Mouse (Mus musculus): Measurements from ENCODE around the gene Clybl. TPM values are rescaled to one million over a fixed set of nuclear protein-coding genes. Genes with fewer than 3 reads are reported as not detected.

Clybl gene
- polyA plus RNA-seq, 1 experiment from 2014 or later: 34.3 TPM

DNA sequence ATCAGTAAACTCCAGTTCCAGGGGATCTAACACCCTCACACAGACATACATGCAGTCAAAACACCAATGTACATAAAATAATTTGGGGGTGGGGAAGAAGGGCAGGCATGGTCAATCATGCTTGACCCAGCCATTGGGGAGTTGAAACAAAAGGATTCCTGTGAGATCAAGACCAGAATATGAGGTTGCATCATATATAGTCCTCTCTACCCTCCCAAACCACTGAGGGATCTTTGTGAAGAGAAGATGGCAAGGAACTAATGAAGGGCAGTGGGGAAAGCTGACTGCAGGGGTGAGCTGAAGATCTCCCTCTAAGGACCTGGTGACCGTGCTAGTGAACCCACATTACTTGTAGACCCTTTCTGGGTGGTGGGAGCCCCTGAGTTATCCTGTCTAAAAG is 20.6 kb upstream of the Clybl start:
- Histone ChIP-seq H3K36me3 (ENCODE audit: control insufficient read depth, insufficient read depth, low read length) (no peaks in the 10 kb centered on the region), H3K27ac (ENCODE audit: low read depth, low read length) (no peak overlapping the region), H3K9ac (ENCODE audit: low read length) (no peak overlapping the region), H3K4me3 (ENCODE audit: low read depth, low read length) (no peak overlapping the region), H3K9me3 (ENCODE audit: control insufficient read depth, low read length) (no peaks in the 10 kb centered on the region), H3K27me3 (ENCODE audit: control insufficient read depth, insufficient read depth, low read length) (no peaks in the 10 kb centered on the region), H3K4me2 (ENCODE audit: low read depth, low read length, severe bottlenecking) (no peak overlapping the region), H3K4me1 (replicated peaks; ENCODE audit: control insufficient read depth, insufficient read depth, low read length) (no peaks in the 10 kb centered on the region)
- ATAC-seq (replicated peaks; ENCODE audit: low FRiP score): no peak
- WGBS: 100% methylated on average over 1 of the region's 1 CpGs
- DNase-seq (ENCODE audit: low spot score): no peak

DNA sequence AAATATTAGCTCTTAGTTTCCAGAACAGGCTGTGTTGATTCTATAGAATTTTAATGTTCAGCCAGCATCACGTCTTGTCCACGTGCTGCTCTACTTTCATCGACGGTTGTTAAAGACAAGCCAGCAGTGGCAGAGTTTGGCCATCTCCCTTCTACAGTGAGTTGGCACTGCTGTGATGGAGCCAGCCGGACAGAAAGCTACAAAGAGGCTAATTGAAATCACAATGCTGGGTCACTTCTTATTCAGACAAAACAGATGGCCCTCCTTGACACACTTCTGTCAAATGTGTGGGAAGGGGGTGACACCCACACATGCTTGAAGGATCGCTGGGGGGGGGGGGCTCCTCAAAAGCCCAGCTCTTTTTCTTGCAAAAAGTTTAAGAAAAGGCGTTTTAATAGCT is 12.6 kb upstream of the Clybl start:
- no peak for ATAC-seq (replicated peaks; ENCODE audit: low FRiP score)
- Histone ChIP-seq H3K27ac (ENCODE audit: low read depth, low read length) (no peak overlapping the region), H3K4me1 (replicated peaks; ENCODE audit: control insufficient read depth, insufficient read depth, low read length) (no peaks in the 10 kb centered on the region), H3K27me3 (ENCODE audit: control insufficient read depth, insufficient read depth, low read length) (no peaks in the 10 kb centered on the region; the same call in 1 of the 2 replicates), H3K9me3 (ENCODE audit: control insufficient read depth, low read length) (no peaks in the 10 kb centered on the region), H3K36me3 (ENCODE audit: control insufficient read depth, insufficient read depth, low read length) (no peaks in the 10 kb centered on the region), H3K4me3 (ENCODE audit: low read depth, low read length) (no peak overlapping the region), H3K9ac (ENCODE audit: low read length) (no peak overlapping the region), H3K4me2 (ENCODE audit: low read depth, low read length, severe bottlenecking) (no peak overlapping the region)
- 78% methylated on average over 7 of the region's 7 CpGs for WGBS
- no peak for DNase-seq (ENCODE audit: low spot score)

DNA sequence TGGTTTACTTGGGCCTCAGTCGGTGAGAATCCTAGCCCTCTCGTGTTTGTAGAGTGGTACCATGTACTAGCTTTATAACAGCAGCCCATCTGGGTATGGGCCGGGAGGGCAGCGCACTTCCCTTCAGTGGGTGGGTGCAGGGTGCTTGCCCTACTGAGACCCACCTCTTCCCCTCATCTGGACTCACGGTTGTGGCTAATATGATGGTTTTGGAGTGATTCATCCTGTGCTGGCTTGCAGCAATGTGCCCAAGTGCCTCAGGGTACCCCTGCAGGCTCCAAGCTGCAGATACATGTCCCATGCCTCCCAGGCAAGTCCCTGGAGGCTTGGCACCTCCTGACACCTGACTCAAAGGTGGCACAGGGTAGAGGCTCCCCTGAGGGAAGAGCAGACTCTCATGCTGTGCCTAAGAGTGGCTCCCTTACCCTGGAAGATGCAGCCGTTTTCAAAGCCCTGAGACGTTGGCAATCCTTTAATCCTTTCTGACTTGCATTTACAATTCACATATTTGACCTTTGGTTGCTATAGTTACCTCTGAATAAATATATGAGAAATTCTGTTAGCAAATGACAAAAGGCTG is 11.2 kb upstream of the Clybl start:
- Histone ChIP-seq H3K9me3 (ENCODE audit: control insufficient read depth, low read length) (no peaks in the 10 kb centered on the region), H3K4me3 (ENCODE audit: low read depth, low read length) (no peak overlapping the region), H3K27me3 (ENCODE audit: control insufficient read depth, insufficient read depth, low read length) (no peaks in the 10 kb centered on the region; the same call in 1 of the 2 replicates), H3K4me2 (ENCODE audit: low read depth, low read length, severe bottlenecking) (no peak overlapping the region), H3K36me3 (ENCODE audit: control insufficient read depth, insufficient read depth, low read length) (no peaks in the 10 kb centered on the region), H3K4me1 (replicated peaks; ENCODE audit: control insufficient read depth, insufficient read depth, low read length) (no peaks in the 10 kb centered on the region), H3K9ac (ENCODE audit: low read length) (no peak overlapping the region), H3K27ac (ENCODE audit: low read depth, low read length) (no peak overlapping the region)
- DNase-seq (ENCODE audit: low spot score): no peak
- 0 out of 2 replicates have a peak, but pooled peaks have one; percentile 44 for ATAC-seq (replicated peaks; ENCODE audit: low FRiP score)
- 72% methylated on average over 7 of the region's 7 CpGs for WGBS

DNA sequence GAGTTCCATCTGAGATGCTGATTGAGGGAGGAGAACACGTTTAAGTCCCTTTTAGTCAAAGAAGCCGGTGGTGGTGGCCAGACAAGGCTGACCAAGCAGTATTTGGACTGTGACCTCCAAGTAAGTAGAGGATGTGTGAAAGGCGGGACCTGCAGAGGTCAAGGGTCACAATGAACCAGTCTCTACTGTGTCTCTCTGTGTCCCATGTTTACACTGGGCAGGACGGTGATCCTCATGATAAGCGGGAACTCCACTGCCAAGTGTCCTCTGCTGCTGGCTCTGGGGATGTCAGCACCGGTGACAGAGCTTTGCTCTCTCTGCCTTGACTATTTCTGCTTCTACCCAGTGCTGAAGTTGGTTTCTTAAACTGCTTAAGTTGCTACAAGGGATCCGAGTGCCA is 10.5 kb upstream of the Clybl start:
- Histone ChIP-seq H3K4me1 (replicated peaks; ENCODE audit: control insufficient read depth, insufficient read depth, low read length) (no peaks in the 10 kb centered on the region), H3K4me3 (ENCODE audit: low read depth, low read length) (no peak overlapping the region), H3K36me3 (ENCODE audit: control insufficient read depth, insufficient read depth, low read length) (no peaks in the 10 kb centered on the region), H3K9me3 (ENCODE audit: control insufficient read depth, low read length) (no peaks in the 10 kb centered on the region), H3K27ac (ENCODE audit: low read depth, low read length) (no peak overlapping the region), H3K4me2 (ENCODE audit: low read depth, low read length, severe bottlenecking) (no peak overlapping the region), H3K27me3 (ENCODE audit: control insufficient read depth, insufficient read depth, low read length) (no peaks in the 10 kb centered on the region; the same call in 1 of the 2 replicates), H3K9ac (ENCODE audit: low read length) (no peak overlapping the region)
- WGBS: 89% methylated on average over 7 of the region's 7 CpGs
- DNase-seq (ENCODE audit: low spot score) (no peak), ATAC-seq (replicated peaks; ENCODE audit: low FRiP score) (no peak)

DNA sequence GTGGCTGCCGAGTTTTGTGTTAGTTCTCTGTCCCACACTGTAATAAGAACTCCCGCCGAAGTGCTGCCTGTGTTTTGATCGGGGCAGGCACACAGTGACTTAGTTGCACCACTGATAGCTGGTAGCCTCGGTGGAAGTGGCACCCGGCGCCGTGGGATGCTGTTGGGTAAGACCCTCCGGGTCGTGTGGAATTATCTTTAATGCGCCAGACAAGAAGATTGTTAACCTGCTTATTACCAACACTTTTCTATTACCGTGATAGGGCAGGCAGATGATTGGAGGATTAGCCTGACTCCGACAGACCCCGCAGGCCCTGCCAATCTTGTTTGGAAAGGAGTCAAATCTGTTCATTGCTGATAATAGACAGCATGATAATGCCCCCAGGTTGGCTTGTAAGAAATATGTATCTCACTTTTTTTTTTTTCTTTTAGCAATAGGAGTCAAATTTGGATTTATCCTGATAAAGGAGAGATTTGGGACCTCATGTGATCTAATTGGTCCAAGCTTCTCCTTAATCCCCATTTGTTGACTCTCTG is 5.2 kb upstream of the Clybl start:
- H3K9ac ChIP-seq (ENCODE audit: low read length): no peak overlapping the region
- H3K4me1 ChIP-seq (replicated peaks; ENCODE audit: control insufficient read depth, insufficient read depth, low read length): no peaks in the 10 kb centered on the region
- no peaks in the 10 kb centered on the region for H3K9me3 ChIP-seq (ENCODE audit: control insufficient read depth, low read length)
- H3K4me3 ChIP-seq (ENCODE audit: low read depth, low read length): no peak overlapping the region
- no peak overlapping the region for H3K27ac ChIP-seq (ENCODE audit: low read depth, low read length)
- DNase-seq (ENCODE audit: low spot score): no peak
- H3K27me3 ChIP-seq (ENCODE audit: control insufficient read depth, insufficient read depth, low read length): no peaks in the 10 kb centered on the region; the same call in 1 of the 2 replicates
- WGBS: 83% methylated on average over 14 of the region's 14 CpGs
- no peak for ATAC-seq (replicated peaks; ENCODE audit: low FRiP score)
- no peaks in the 10 kb centered on the region for H3K36me3 ChIP-seq (ENCODE audit: control insufficient read depth, insufficient read depth, low read length)
- no peak overlapping the region for H3K4me2 ChIP-seq (ENCODE audit: low read depth, low read length, severe bottlenecking)

DNA sequence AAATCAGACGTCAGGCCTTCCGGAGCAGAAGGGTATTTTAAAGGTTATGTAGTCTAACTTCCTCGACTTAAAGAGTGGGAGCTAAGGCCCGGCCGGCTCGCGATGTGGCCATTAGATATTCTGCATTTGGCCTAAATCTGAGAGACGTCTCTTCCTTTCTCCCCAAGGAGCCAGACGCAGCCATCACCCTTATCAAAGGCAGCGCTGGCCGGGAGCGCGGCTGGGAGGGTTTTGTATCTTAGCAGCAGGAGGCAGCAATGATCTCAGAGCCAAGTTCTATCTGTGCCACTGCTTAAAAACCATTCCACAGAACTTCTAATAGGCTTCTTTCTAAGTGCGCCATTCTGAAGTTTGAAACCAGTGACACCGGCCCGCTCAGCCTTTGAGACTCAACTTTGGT is 2.2 kb upstream of the Clybl start:
- Histone ChIP-seq H3K9ac (ENCODE audit: low read length) (no peak overlapping the region), H3K27ac (ENCODE audit: low read depth, low read length) (no peak overlapping the region), H3K9me3 (ENCODE audit: control insufficient read depth, low read length) (no peaks in the 10 kb centered on the region), H3K4me2 (ENCODE audit: low read depth, low read length, severe bottlenecking) (no peak overlapping the region), H3K27me3 (ENCODE audit: control insufficient read depth, insufficient read depth, low read length) (no peaks in the 10 kb centered on the region), H3K4me3 (ENCODE audit: low read depth, low read length) (no peak overlapping the region), H3K4me1 (replicated peaks; ENCODE audit: control insufficient read depth, insufficient read depth, low read length) (no peaks in the 10 kb centered on the region), H3K36me3 (ENCODE audit: control insufficient read depth, insufficient read depth, low read length) (no peaks in the 10 kb centered on the region)
- no peak for DNase-seq (ENCODE audit: low spot score)
- WGBS: 56% methylated on average over 16 of the region's 16 CpGs
- no peak for ATAC-seq (replicated peaks; ENCODE audit: low FRiP score)

DNA sequence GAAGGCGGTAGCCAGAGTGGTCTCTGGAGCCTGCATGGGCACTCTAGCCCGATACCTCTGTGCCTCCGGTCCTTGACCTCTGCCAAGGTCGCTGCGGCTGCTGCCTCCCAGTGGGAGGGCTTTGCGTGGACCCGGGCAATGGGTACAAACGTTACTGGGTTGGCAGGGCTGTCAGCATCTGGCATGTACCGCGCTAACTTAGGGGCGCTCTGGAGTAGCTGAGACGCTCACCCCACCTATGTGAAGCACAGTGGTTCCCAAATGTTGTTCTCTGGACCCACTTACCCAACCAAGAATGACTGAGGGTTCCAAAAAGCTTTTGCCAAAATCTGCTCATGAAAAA is 282 bp downstream of the Clybl start:
- DNase-seq (ENCODE audit: low spot score): no peak
- Histone ChIP-seq H3K27me3 (ENCODE audit: control insufficient read depth, insufficient read depth, low read length) (no peaks in the 10 kb centered on the region), H3K27ac (ENCODE audit: low read depth, low read length) (no peak overlapping the region), H3K9ac (ENCODE audit: low read length) (peak overlapping the region; percentile 57), H3K4me2 (ENCODE audit: low read depth, low read length, severe bottlenecking) (peak overlapping the region; percentile 47), H3K9me3 (ENCODE audit: control insufficient read depth, low read length) (no peaks in the 10 kb centered on the region), H3K4me3 (ENCODE audit: low read depth, low read length) (peak overlapping the region; percentile 60), H3K4me1 (replicated peaks; ENCODE audit: control insufficient read depth, insufficient read depth, low read length) (no peaks in the 10 kb centered on the region), H3K36me3 (ENCODE audit: control insufficient read depth, insufficient read depth, low read length) (no peaks in the 10 kb centered on the region)
- 1% methylated on average over 12 of the region's 12 CpGs for WGBS
- no peak for ATAC-seq (replicated peaks; ENCODE audit: low FRiP score)

DNA sequence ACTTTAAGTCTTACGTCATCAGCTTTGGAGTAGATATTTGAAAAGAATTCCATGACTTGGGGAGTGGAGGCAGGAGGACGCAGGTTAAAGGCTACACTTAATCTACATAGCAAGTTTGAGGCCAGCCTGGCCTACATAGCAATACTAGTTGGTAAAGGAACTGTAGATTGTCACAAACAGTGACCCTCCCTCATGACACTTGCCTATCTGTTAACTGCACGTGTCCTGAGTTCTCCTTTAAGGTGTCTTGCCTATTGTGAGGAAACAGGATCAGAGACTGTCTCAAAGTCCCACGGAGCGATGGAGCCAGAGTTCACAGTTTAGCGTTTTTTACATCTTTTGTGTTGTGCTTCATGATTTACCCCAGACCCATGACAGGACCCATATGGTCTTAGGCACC is 716 bp downstream of the Clybl start:
- ATAC-seq (replicated peaks; ENCODE audit: low FRiP score) (no peak), DNase-seq (ENCODE audit: low spot score) (no peak)
- no peak overlapping the region for H3K27ac ChIP-seq (ENCODE audit: low read depth, low read length)
- no peaks in the 10 kb centered on the region for H3K9me3 ChIP-seq (ENCODE audit: control insufficient read depth, low read length)
- peak overlapping the region; percentile 47; the same call in 1 of the 2 replicates for H3K4me2 ChIP-seq (ENCODE audit: low read depth, low read length, severe bottlenecking)
- no peak overlapping the region for H3K4me3 ChIP-seq (ENCODE audit: low read depth, low read length)
- no peaks in the 10 kb centered on the region for H3K36me3 ChIP-seq (ENCODE audit: control insufficient read depth, insufficient read depth, low read length)
- no peaks in the 10 kb centered on the region for H3K27me3 ChIP-seq (ENCODE audit: control insufficient read depth, insufficient read depth, low read length)
- 84% methylated on average over 6 of the region's 6 CpGs for WGBS
- H3K9ac ChIP-seq (ENCODE audit: low read length): no peak overlapping the region
- H3K4me1 ChIP-seq (replicated peaks; ENCODE audit: control insufficient read depth, insufficient read depth, low read length): no peaks in the 10 kb centered on the region

DNA sequence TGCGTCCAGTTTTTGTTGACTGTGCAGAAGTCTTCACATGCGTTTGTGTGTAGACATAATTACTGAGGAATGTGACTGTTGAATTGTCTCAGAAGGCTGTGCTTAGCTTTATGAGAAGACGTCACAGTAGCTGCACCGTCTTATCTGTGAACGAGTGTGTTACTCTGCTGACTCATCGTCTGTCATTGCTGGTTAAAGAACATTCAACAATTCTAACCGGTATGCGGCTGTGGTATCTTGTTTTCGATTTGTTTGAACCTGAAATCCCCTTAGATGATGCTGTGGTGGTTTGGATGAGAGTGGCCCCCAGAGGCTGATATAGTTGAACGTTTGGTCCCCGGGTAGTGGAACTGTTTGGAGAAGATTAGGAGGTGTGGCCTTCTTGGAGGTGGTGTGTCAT is 2.5 kb downstream of the Clybl start:
- DNase-seq (ENCODE audit: low spot score) (no peak), ATAC-seq (replicated peaks; ENCODE audit: low FRiP score) (no peak)
- Histone ChIP-seq H3K27me3 (ENCODE audit: control insufficient read depth, insufficient read depth, low read length) (no peaks in the 10 kb centered on the region), H3K36me3 (ENCODE audit: control insufficient read depth, insufficient read depth, low read length) (no peaks in the 10 kb centered on the region), H3K4me2 (ENCODE audit: low read depth, low read length, severe bottlenecking) (no peak overlapping the region), H3K9me3 (ENCODE audit: control insufficient read depth, low read length) (no peaks in the 10 kb centered on the region), H3K27ac (ENCODE audit: low read depth, low read length) (no peak overlapping the region), H3K4me1 (replicated peaks; ENCODE audit: control insufficient read depth, insufficient read depth, low read length) (no peaks in the 10 kb centered on the region), H3K4me3 (ENCODE audit: low read depth, low read length) (no peak overlapping the region), H3K9ac (ENCODE audit: low read length) (no peak overlapping the region)
- WGBS: 88% methylated on average over 11 of the region's 11 CpGs
